Mouse (Mus musculus) forebrain, embryonic 13.5 days (tissue): ENCODE measurements at regions not wholly inside any gene's neighbourhood (a gene's known extent, or its start where the extent isn't known, plus 50 kb on each side); places are given as distances from the start of the nearest gene placed in this dataset.

ENCODE experiments used
- ATAC-seq: fragments of 200-750 bp; cut with Nextera tagmentation; 2 replicates; pipeline ENCODE4 v1.8.0; 2017
- H3K27ac ChIP-seq: fragments of 300-500 bp; sonication (generic); 2 replicates; pipeline ENCODE4 v1.5.1; 2015; ENCODE audit warnings: inconsistent platforms, mild to moderate bottlenecking, moderate library complexity
- H3K27me3 ChIP-seq: fragments of 300-500 bp; sonication (generic); 2 replicates; pipeline ENCODE4 v1.6.1; 2015; ENCODE audit warnings: mild to moderate bottlenecking, inconsistent platforms
- H3K36me3 ChIP-seq: fragments of 300-500 bp; sonication (generic); 2 replicates; pipeline ENCODE4 v1.6.1; 2015; ENCODE audit warnings: mild to moderate bottlenecking, inconsistent platforms; ENCODE audit not compliant: poor library complexity, severe bottlenecking
- H3K4me1 ChIP-seq: fragments of 300-500 bp; sonication (generic); 2 replicates; pipeline ENCODE4 v1.6.1; 2015; ENCODE audit warnings: inconsistent platforms
- H3K4me2 ChIP-seq: fragments of 300-500 bp; sonication (generic); 2 replicates; pipeline ENCODE4 v1.6.1; 2015; ENCODE audit warnings: inconsistent platforms, mild to moderate bottlenecking, moderate library complexity
- H3K4me3 ChIP-seq: fragments of 300-500 bp; sonication (generic); 2 replicates; pipeline ENCODE4 v1.5.1; 2015; ENCODE audit warnings: mild to moderate bottlenecking, inconsistent platforms
- H3K9ac ChIP-seq: fragments of 300-500 bp; sonication (generic); 2 replicates; pipeline ENCODE4 v1.6.1; 2015; ENCODE audit warnings: mild to moderate bottlenecking, inconsistent platforms
- H3K9me3 ChIP-seq: fragments of 300-500 bp; sonication (generic); replicated peaks from 2 replicates; pipeline ENCODE4 v1.6.1; 2016; ENCODE audit warnings: inconsistent platforms
- WGBS: fragments of 180-500 bp; shearing (Covaris S2); methylation state at CpG from one replicate; pipeline ENCODE4 v1.1.7; 2015; 5-methylcytosine and 5-hydroxymethylcytosine counted together

DNA sequence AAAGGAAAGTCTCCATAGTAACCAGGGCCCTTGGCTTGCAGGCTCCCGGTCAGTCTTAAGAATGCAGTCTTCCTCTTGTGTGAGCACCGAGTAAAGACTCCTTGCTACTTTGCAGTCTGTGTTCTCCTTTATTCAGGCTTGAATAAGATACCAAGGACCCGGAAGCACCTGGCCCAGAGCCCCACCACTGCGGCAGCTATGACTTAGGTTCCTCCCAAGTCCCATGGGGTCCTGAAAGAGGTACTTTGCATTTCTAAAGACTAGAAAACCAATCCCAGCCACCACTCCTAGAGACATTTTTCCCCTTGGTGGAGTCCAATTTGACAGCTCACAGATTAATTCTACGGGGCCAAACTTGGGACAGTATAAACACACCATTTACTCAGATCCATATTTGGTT is 51.7 kb upstream of the Tspan11 start:
- WGBS: 70% methylated on average over 5 of the region's 5 CpGs

DNA sequence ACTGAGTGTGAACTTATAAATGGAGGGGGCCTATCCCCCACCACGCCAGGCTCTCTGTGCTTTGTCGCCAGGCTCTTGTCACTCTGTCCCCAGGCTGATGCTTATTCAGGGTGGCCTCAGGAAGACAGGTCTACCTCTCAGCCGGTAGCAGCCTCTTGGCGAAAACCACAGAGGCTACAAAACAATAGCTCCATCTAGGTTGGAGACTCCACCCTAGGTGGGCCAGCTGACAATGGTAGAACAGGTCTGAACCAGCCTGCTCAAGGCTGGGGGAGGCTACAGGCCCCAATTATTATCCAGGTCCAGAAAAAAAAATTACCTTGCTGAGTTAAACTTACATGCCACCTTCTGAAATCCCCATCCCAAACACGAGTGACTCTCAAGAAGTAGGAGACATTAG is 59.0 kb upstream of the Tspan11 start:
- no peak for ATAC-seq
- Histone ChIP-seq H3K36me3 (no peaks in the 10 kb centered on the region), H3K27ac (no peak overlapping the region), H3K27me3 (no peaks in the 10 kb centered on the region), H3K4me2 (no peak overlapping the region), H3K4me1 (no peaks in the 10 kb centered on the region), H3K9ac (no peak overlapping the region), H3K9me3 (no peaks in the 10 kb centered on the region), H3K4me3 (no peak overlapping the region)
- 80% methylated on average over 5 of the region's 5 CpGs for WGBS

More for the DNA sequence above, 51.7 kb upstream of the Tspan11 start:
- H3K4me2 ChIP-seq: no peak overlapping the region
- no peaks in the 10 kb centered on the region for H3K27me3 ChIP-seq
- H3K4me1 ChIP-seq: no peaks in the 10 kb centered on the region
- H3K9me3 ChIP-seq: no peaks in the 10 kb centered on the region
- H3K27ac ChIP-seq: no peak overlapping the region
- no peaks in the 10 kb centered on the region for H3K36me3 ChIP-seq
- ATAC-seq: no peak
- no peak overlapping the region for H3K4me3 ChIP-seq
- H3K9ac ChIP-seq: no peak overlapping the region

DNA sequence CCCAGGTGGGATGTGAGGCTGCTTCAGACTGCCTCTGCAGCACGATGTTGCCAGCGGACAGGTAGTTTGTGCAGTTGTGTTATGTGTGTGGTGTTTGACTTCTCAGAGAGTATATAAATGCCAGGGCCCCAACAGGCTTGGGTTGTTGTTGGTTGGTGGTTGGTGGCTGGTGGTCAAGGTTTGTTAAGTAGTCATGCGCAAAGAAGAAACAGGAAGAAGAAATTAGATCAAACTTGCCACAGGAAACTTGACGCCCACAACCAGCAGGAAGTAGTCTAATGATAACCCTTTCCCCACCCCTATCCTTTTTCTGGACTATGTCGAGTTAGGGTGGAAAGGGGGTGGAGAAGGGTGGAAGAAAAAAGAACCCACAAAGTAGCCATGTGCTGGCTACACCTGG is 56.2 kb upstream of the Prmt8 start:
- Histone ChIP-seq H3K9ac (no peak overlapping the region), H3K27ac (no peak overlapping the region), H3K27me3 (no peaks in the 10 kb centered on the region), H3K9me3 (no peaks in the 10 kb centered on the region), H3K4me2 (no peak overlapping the region), H3K4me3 (no peak overlapping the region), H3K4me1 (peaks cover 4% of the 10 kb centered on the region), H3K36me3 (no peaks in the 10 kb centered on the region)
- ATAC-seq: no peak
- WGBS: 84% methylated on average over 5 of the region's 5 CpGs

DNA sequence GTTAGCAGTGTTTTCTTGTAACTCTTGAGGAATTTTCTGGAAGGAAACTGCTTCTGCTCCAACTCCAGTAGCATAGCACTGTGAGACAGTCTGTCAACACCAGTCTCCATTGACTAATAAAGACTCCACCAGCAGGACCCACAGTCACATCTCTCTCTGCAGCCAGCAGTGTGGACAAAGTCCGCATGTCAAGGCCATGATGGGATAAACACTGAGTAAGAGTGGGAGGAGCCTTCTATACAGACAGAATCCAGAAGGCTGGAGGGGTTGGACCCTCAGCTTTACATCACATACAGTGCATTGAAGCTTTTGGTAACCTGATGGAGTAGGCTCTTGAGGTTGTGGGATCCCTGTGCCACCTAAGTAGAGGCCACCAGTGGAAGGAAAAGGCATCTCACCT is 54.4 kb upstream of the Prmt8 start:
- no peaks in the 10 kb centered on the region for H3K27me3 ChIP-seq
- 79% methylated on average over 1 of the region's 1 CpGs for WGBS
- ATAC-seq: no peak

DNA sequence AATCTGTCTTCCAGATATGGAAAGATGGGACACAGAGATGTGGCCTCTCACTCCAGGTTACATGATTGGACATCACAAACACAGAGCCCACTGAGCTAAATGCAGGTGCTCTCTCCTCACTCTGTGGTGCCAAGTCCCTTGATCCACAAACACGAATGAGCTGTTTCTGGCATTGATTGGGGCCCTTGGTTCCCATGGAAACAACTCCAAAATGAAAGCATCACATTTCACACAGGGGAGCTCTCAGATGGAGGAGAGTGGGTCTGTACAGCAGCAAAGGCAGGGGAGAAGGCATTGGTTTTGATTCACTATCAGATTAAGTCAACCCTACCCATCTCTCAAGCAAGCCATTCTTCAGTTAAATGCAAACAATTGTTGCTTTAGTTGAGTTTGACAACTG is 51.3 kb upstream of the Prmt8 start:
- Histone ChIP-seq H3K4me3 (no peak overlapping the region), H3K4me2 (no peak overlapping the region), H3K9me3 (no peaks in the 10 kb centered on the region), H3K27ac (no peak overlapping the region), H3K27me3 (no peaks in the 10 kb centered on the region), H3K9ac (no peak overlapping the region), H3K36me3 (no peaks in the 10 kb centered on the region), H3K4me1 (peaks cover 13% of the 10 kb centered on the region)
- 0 out of 2 replicates have a peak, but pooled peaks have one; percentile 36 for ATAC-seq
- WGBS: 3% methylated on average over 1 of the region's 1 CpGs

More for the DNA sequence above, 54.4 kb upstream of the Prmt8 start:
- Histone ChIP-seq H3K27ac (no peak overlapping the region), H3K9me3 (no peaks in the 10 kb centered on the region), H3K4me3 (no peak overlapping the region), H3K4me2 (no peak overlapping the region), H3K36me3 (no peaks in the 10 kb centered on the region), H3K4me1 (peaks cover 9% of the 10 kb centered on the region), H3K9ac (no peak overlapping the region)
